Mouse (Mus musculus): ENCODE data around the gene Galnt14. TPM values are rescaled to one million over a fixed set of nuclear protein-coding genes. Genes with fewer than 3 reads are reported as not detected.

Gene Galnt14
- total and polyA plus RNA-seq, 3 experiments: 0.08 TPM; not detected in 2

DNA sequence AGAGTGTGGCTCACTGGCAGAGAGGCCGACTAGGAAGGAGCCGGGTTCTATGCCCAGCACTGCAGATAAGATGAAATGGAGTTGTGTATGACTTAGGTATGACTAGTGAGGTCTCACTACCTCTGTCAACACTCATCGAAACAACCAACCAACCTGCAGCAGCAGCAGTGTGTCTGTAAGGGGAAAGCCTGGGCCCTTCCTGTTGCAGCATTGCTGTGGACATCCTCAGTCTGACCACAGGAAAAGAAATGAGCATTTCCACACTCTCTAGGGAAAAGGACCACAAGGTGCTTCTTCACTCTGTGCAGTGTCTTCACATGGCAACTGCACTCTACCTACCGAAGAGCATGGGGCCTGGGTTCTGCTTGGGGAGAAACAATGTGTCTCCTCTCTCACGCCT lies 73.3 kb downstream of the Galnt14 start:
- H3K4me3 ChIP-seq: no peak overlapping the region
- no peak overlapping the region for H3K9ac ChIP-seq (ENCODE audit: low read depth, low read length)
- no peaks in the 10 kb centered on the region for H3K36me3 ChIP-seq (ENCODE audit: control insufficient read depth, insufficient read depth, low read length)
- 84% methylated on average over 5 of the region's 5 CpGs for WGBS
- H3K27me3 ChIP-seq (ENCODE audit: control insufficient read depth, insufficient read depth, low read length): no peaks in the 10 kb centered on the region
- H3K27ac ChIP-seq: no peak overlapping the region
- no peak for DNase-seq
- H3K79me2 ChIP-seq (replicated peaks; ENCODE audit: control insufficient read depth, insufficient read depth, low read length): no peaks in the 10 kb centered on the region
- intact Hi-C loops (cut with DNase I): no loop called here
- no peak for TF ChIP-seq POLR2A (IDR thresholded peaks at IDR 0.05; ENCODE audit: insufficient read depth, low read depth, low read length)
- H3K4me1 ChIP-seq (ENCODE audit: control insufficient read depth, insufficient read depth, low read length): no peaks in the 10 kb centered on the region

DNA sequence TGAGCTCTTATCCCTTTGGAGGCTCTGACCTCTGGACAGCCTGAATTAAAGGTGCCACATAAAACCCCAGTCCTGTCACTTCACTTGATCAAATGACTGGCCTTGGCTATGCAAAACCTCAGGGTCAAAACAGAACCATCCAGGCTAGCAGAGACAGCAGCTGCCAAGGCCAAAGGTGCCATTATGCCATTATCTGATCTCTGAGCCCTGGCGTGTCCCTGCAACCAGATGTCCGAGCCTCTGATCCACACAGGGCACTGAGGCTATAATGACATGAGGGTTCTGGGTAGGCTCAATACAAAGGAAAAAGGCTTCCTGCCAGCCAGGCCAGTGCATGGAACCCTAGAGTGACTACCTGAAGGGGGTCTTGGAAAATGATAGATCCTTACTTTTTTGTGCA lies 75.4 kb downstream of the Galnt14 start:
- Histone ChIP-seq H3K4me3 (no peak overlapping the region), H3K4me1 (ENCODE audit: control insufficient read depth, insufficient read depth, low read length) (no peaks in the 10 kb centered on the region), H3K27me3 (ENCODE audit: control insufficient read depth, insufficient read depth, low read length) (no peaks in the 10 kb centered on the region), H3K27ac (no peak overlapping the region), H3K36me3 (ENCODE audit: control insufficient read depth, insufficient read depth, low read length) (no peaks in the 10 kb centered on the region), H3K79me2 (replicated peaks; ENCODE audit: control insufficient read depth, insufficient read depth, low read length) (no peaks in the 10 kb centered on the region), H3K9ac (ENCODE audit: low read depth, low read length) (no peak overlapping the region)
- 72% methylated on average over 2 of the region's 2 CpGs for WGBS
- TF ChIP-seq EP300 (IDR thresholded peaks at IDR 0.05; ENCODE audit: insufficient read depth, low read depth, low read length) (no peak), POLR2A (IDR thresholded peaks at IDR 0.05; ENCODE audit: insufficient read depth, low read depth, low read length) (no peak), CTCF (IDR thresholded peaks at IDR 0.05) (no peak)
- intact Hi-C loops (cut with DNase I): no loop called here
- no peak for DNase-seq

DNA sequence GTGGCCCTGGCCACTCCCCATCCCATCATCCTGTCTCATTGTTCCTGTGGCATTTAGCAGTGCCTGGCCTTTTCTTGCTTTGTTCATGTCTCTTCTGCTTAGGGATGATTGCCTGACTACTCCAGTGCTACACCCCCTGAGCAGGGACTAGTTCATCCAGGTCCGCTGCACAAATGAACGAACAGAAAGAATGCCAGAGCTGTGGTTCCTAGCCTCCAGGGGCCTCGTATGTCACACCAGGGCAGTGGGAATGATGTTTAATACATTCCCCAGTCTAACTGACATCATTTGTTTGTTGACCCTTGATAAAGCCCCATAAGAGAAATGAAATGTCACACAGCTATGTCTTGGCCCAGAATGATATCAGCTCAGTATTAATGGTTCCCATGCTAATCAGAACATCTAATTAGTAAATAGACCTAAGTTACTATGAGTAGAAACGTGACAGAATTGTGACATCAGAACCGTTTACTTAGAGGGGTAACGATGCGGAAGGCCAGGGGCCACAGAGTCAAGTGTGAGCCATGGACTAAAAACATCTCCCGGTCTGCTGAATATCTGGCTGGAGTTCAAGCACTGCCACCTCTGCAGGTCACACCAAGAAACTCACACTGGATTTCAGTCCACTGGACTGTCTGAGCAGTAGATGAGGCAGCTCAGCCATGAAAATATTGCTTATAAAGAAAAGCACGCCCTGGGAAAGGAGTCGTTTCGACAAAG lies 76.1 kb downstream of the Galnt14 start:
- Histone ChIP-seq H3K79me2 (replicated peaks; ENCODE audit: control insufficient read depth, insufficient read depth, low read length) (no peaks in the 10 kb centered on the region), H3K4me3 (no peak overlapping the region), H3K9ac (ENCODE audit: low read depth, low read length) (no peak overlapping the region), H3K27ac (no peak overlapping the region), H3K36me3 (ENCODE audit: control insufficient read depth, insufficient read depth, low read length) (no peaks in the 10 kb centered on the region), H3K27me3 (ENCODE audit: control insufficient read depth, insufficient read depth, low read length) (no peaks in the 10 kb centered on the region), H3K4me1 (ENCODE audit: control insufficient read depth, insufficient read depth, low read length) (no peaks in the 10 kb centered on the region)
- no peak for DNase-seq
- intact Hi-C loops (cut with DNase I): no loop called here
- TF ChIP-seq CTCF (IDR thresholded peaks at IDR 0.05) (no peak), EP300 (IDR thresholded peaks at IDR 0.05; ENCODE audit: insufficient read depth, low read depth, low read length) (no peak), POLR2A (IDR thresholded peaks at IDR 0.05; ENCODE audit: insufficient read depth, low read depth, low read length) (no peak)
- WGBS: 76% methylated on average over 11 of the region's 11 CpGs

DNA sequence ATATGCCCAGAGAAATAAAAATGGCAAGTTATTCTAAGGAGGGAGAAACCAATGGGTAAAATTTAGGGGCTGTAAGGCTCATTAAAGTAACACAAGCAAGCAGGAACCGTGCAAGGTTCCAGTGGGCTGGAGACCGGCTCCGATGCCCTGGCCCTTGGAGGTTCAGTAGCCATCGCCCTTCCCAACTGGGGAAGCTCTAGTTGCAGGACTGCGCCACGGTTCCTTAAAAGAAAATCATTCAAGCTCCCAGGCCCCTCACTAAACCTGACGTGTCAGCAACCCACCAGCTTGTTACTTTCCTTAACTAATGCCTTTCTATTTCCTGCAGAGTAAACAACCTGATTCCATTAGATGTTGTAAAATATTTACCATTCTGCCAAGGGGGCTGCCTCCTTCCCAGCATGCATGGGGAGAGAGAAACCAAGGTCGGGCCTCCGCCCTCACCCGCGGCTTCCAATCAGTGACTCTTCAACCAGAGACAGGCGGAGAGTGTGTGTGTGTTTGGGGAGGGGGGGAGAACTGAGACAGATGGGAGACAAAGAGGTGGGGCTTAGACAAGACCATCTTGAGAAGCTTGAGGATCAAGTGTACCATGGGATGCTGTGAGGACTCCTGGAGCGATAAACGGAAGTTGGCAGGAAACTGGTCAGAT lies 81.9 kb downstream of the Galnt14 start:
- Histone ChIP-seq H3K27me3 (ENCODE audit: control insufficient read depth, insufficient read depth, low read length) (no peaks in the 10 kb centered on the region), H3K36me3 (ENCODE audit: control insufficient read depth, insufficient read depth, low read length) (no peaks in the 10 kb centered on the region), H3K27ac (no peak overlapping the region), H3K4me1 (ENCODE audit: control insufficient read depth, insufficient read depth, low read length) (no peaks in the 10 kb centered on the region), H3K9ac (ENCODE audit: low read depth, low read length) (no peak overlapping the region), H3K4me3 (no peak overlapping the region), H3K79me2 (replicated peaks; ENCODE audit: control insufficient read depth, insufficient read depth, low read length) (no peaks in the 10 kb centered on the region)
- 85% methylated on average over 14 of the region's 14 CpGs for WGBS
- TF ChIP-seq POLR2A (IDR thresholded peaks at IDR 0.05; ENCODE audit: insufficient read depth, low read depth, low read length) (no peak), EP300 (IDR thresholded peaks at IDR 0.05; ENCODE audit: insufficient read depth, low read depth, low read length) (no peak), CTCF (IDR thresholded peaks at IDR 0.05) (no peak)
- no peak for DNase-seq
- intact Hi-C loops (cut with DNase I): no loop called here

- intact Hi-C loops (cut with DNase I): no loop called here
Measured at GRCm38 (mm10) chr17:73626912-73627311, 83.3 kb downstream of the Galnt14 start.

GRCm38 (mm10) chr17:73620049-73620448 lies 90.2 kb downstream of the Galnt14 start:
- TF ChIP-seq EP300 (IDR thresholded peaks at IDR 0.05; ENCODE audit: insufficient read depth, low read depth, low read length) (no peak), POLR2A (IDR thresholded peaks at IDR 0.05; ENCODE audit: insufficient read depth, low read depth, low read length) (no peak), CTCF (IDR thresholded peaks at IDR 0.05) (no peak)
- H3K36me3 ChIP-seq (ENCODE audit: control insufficient read depth, insufficient read depth, low read length): no peaks in the 10 kb centered on the region
- H3K27ac ChIP-seq: no peak overlapping the region
- H3K9ac ChIP-seq (ENCODE audit: low read depth, low read length): no peak overlapping the region
- no peaks in the 10 kb centered on the region for H3K79me2 ChIP-seq (replicated peaks; ENCODE audit: control insufficient read depth, insufficient read depth, low read length)
- intact Hi-C loops (cut with DNase I): no loop called here
- no peaks in the 10 kb centered on the region for H3K27me3 ChIP-seq (ENCODE audit: control insufficient read depth, insufficient read depth, low read length)
- no peak for DNase-seq
- H3K4me1 ChIP-seq (ENCODE audit: control insufficient read depth, insufficient read depth, low read length): no peaks in the 10 kb centered on the region
- no peak overlapping the region for H3K4me3 ChIP-seq
- 86% methylated on average over 4 of the region's 4 CpGs for WGBS

More at GRCm38 (mm10) chr17:73626912-73627311, 83.3 kb downstream of the Galnt14 start:
- no peak overlapping the region for H3K27ac ChIP-seq
- WGBS: 66% methylated on average over 4 of the region's 4 CpGs
- no peaks in the 10 kb centered on the region for H3K27me3 ChIP-seq (ENCODE audit: control insufficient read depth, insufficient read depth, low read length)
- H3K79me2 ChIP-seq (replicated peaks; ENCODE audit: control insufficient read depth, insufficient read depth, low read length): no peaks in the 10 kb centered on the region
- DNase-seq: no peak
- no peaks in the 10 kb centered on the region for H3K4me1 ChIP-seq (ENCODE audit: control insufficient read depth, insufficient read depth, low read length)
- no peak for TF ChIP-seq CTCF (IDR thresholded peaks at IDR 0.05)
- no peak for TF ChIP-seq POLR2A (IDR thresholded peaks at IDR 0.05; ENCODE audit: insufficient read depth, low read depth, low read length)
- TF ChIP-seq EP300 (IDR thresholded peaks at IDR 0.05; ENCODE audit: insufficient read depth, low read depth, low read length): no peak
- H3K4me3 ChIP-seq: no peak overlapping the region
- no peak overlapping the region for H3K9ac ChIP-seq (ENCODE audit: low read depth, low read length)
- H3K36me3 ChIP-seq (ENCODE audit: control insufficient read depth, insufficient read depth, low read length): no peaks in the 10 kb centered on the region
